Mouse (Mus musculus) gastrocnemius, adult 18-20 months (tissue): ENCODE measurements around the gene Scml2. TPM values are rescaled to one million over a fixed set of nuclear protein-coding genes. Genes with fewer than 3 reads are reported as not detected.
A peak's percentile ranks its signal among the peaks of the same experiment; 100 is the strongest.
"Not testable (repeated sequence)": the region's sequence is repeated elsewhere in the genome, so short reads cannot be mapped to it uniquely, and the experiment has no call there.

Experiments
- DNase-seq: peaks from one replicate; pipeline ENCODE4 v3.0.0; 2021; ENCODE audit warnings: low spot score
- long read RNA-seq, 2 experiments: library from polyadenylated mRNA; stranded (forward); transcript quantifications; one replicate each; pipeline ENCODE4 v2.0.0; 2021
- total RNA-seq, 2 experiments: library from RNA; stranded (reverse); gene quantifications; 2 replicates each; pipeline ENCODE4 v1.2.3; 2021

Gene Scml2
- under 1 TPM; 0.09 to 0.16 TPM for total RNA-seq
- long read RNA-seq, experiment 1, result 0 reads
- long read RNA-seq, experiment 2, result 0 reads

DNA sequence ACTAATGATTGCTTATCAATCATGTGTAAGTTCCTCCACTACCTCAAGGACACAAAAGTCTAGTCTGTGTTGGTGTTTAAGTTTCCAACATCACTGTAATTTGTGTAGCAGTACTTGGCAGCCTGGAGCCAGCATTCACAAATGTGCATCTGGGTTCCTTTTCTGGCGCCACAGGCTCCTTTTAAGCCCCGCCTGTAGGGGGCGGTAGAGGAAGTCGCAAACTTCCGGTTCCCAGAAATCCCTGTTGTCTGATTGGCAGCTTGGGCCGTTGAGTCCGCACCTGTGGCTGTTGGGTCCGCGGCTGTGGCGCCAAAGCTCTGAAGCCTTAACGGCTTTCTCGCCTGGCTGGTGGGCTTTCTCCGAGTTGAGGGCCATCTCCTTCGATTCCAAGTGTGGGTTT is at the start of gene Scml2:
TSS of gene Scml2 (plus strand) at position 301 of the 400 bp plus-strand sequence.
- DNase-seq, result not testable (repeated sequence)

DNA sequence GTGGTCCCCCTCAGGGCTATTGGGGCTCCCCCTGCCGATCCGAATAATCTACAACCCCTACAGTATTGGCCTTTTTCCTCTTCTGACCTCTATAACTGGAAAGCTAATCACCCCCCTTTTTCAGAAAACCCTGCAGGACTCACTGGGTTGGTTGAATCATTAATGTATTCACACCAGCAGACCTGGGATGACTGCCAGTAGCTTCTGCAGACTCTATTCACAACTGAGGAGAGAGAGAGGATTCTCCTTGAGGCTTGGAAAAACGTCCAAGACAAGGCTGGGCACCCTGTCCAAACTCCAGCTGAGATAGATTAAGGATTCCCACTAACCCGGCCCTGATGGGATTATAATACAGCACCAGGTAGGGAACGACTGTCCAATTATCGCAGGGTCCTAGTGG is 41.4 kb upstream of the Scml2 start:
- not testable (repeated sequence) for DNase-seq

DNA sequence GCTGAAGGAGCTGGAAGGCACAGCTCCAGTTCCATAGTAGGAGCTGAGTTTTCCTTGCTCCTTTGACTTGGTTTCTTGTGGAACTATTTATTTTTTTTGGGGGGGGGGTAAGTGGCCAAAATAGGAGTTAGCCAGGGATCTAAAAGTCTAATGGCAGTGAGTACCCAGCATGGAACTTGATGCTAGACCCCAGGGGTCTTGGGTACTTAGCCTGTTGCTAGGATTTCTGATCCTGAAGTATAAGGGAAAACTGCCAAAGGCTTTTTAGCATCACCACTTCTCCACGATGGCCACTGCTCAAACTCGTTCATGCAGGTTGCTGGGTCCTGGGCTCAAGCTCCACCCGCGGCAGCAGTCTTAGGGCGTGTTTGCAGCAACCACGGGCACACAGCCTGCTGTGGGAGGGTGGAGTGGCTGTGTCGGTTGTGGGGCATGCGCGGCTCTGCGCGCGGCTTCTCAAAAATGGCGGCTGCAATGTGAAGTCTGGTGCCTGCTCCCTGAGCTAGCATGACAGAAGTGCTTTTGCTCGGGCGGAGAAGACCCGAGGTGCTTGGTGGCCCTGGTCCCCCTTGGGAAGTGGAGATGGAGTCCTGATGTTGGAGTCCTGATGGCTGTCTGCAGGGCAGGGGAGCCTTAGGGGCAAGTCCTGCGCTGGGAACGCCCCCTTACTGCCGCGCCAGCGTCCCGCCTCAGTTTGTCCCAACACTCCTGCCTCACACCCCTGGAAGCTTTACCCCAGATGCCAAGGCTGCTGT is 45.5 kb downstream of the Scml2 start:
- DNase-seq, result peak; percentile 5

DNA sequence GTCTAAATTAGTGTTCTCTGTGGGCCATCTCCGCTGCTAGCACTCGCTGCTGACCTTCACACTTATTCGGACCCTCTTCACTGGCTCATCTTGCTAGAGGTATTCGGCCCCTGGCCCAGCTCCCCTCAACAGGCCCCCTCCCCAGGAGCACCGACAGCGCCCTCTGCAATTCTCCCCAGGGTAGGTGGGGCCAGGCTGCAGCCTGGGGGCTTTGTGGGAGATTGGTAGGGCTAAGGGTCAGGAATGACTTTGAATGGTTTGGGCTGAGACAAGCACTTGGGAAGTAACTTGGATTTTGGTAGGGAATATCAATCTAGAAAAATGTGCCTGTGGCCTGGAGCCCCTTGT is 46.0 kb downstream of the Scml2 start:
- DNase-seq, result no peak

DNA sequence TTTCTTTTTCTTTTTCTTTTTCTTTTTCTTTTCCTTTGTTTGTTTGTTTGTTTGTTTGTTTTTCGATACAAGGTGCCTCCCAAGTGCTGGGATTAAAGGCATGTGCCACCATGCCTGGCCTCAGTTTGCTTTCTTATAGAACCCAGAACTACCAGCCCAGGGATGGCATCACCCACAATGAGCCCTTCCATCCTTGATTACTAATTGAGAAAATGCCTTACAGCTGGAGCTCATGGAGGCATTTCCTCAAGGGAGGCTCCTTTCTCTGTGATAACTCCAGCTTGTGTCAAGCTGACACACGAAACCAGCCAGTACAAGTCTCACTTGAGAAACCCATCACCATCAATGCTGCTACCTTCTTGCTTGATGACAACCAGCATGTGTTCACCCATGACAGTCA is 170.2 kb downstream of the Scml2 start, which contains the start of gene Gm15262:
TSS of gene Gm15262 (plus strand) at position 301 of the 400 bp plus-strand sequence.
- not testable (repeated sequence) for DNase-seq

Other genes with a start within 250 kb of the Scml2 start
- gene Gja6, start 210.1 kb upstream of the Scml2 start, total RNA-seq, result not detected
- gene Cdkl5, start 122.5 kb upstream of the Scml2 start, total RNA-seq, result 1 to 10 TPM in 1 of 2 experiments, under 1 TPM in 1; 0.98 to 1.2 TPM
- gene Gm15262, start 170.3 kb downstream of the Scml2 start, total RNA-seq, result not detected